Mouse (Mus musculus) megakaryocyte-erythroid progenitor cell, adult 5-6 weeks (primary cell): Measurements from ENCODE around the gene Sema5b. TPM values are rescaled to one million over a fixed set of nuclear protein-coding genes. Genes with fewer than 3 reads are reported as not detected.
"Not testable (repeated sequence)": the region's sequence is repeated elsewhere in the genome, so short reads cannot be mapped to it uniquely, and the experiment has no call there.

ENCODE experiments used
- ATAC-seq: replicated peaks from 2 replicates; pipeline ENCODE4 v1.8.0; 2016; ENCODE audit warnings: mild to moderate bottlenecking, inconsistent platforms; ENCODE audit not compliant: severe bottlenecking, poor library complexity, low FRiP score, low TSS enrichment
- total RNA-seq, 2 experiments: library from RNA; stranded (forward) in 1 of 2; stranded (reverse) in 1 of 2; fragments of 200-1000, 215-1000 nt in 1 of 2; fragments of >200 nt in 1 of 2; fragmentation: Nextera tagmentation in 1 of 2; gene quantifications; 2 replicates each; pipeline ENCODE4 v1.2.3; 2014 to 2017

Gene Sema5b
- total RNA-seq, 2 experiments from 2014 or later = not detected

GRCm38 (mm10) chr16:35545723-35546122 lies 4.8 kb downstream of the Sema5b start:
- no peak for ATAC-seq

GRCm38 (mm10) chr16:35547966-35548365 lies 7.0 kb downstream of the Sema5b start:
- ATAC-seq = no peak

- no peak for ATAC-seq
Measured at GRCm38 (mm10) chr16:35549354-35549753, 8.4 kb downstream of the Sema5b start.

GRCm38 (mm10) chr16:35555596-35556482 lies 14.9 kb downstream of the Sema5b start:
- ATAC-seq = no peak

- no peak for ATAC-seq
Measured at GRCm38 (mm10) chr16:35557038-35557437, 16.1 kb downstream of the Sema5b start.

- ATAC-seq = no peak
Measured at GRCm38 (mm10) chr16:35561541-35561940, 20.6 kb downstream of the Sema5b start.

- ATAC-seq = no peak
Measured at GRCm38 (mm10) chr16:35564246-35564905, 23.4 kb downstream of the Sema5b start.

- not testable (repeated sequence) for ATAC-seq
Measured at GRCm38 (mm10) chr16:35565601-35566000, 24.7 kb downstream of the Sema5b start.

GRCm38 (mm10) chr16:35568225-35568880 lies 27.4 kb downstream of the Sema5b start:
- no peak for ATAC-seq

- ATAC-seq = no peak
Measured at GRCm38 (mm10) chr16:35569347-35569746, 28.4 kb downstream of the Sema5b start.

- no peak for ATAC-seq
Measured at GRCm38 (mm10) chr16:35569758-35570157, 28.8 kb downstream of the Sema5b start.

GRCm38 (mm10) chr16:35570627-35571026 lies 29.7 kb downstream of the Sema5b start:
- ATAC-seq = no peak

GRCm38 (mm10) chr16:35573586-35573985 lies 32.6 kb downstream of the Sema5b start:
- ATAC-seq = no peak

GRCm38 (mm10) chr16:35577181-35577941 lies 36.4 kb downstream of the Sema5b start:
- no peak for ATAC-seq

GRCm38 (mm10) chr16:35581299-35581698 lies 40.4 kb downstream of the Sema5b start:
- ATAC-seq = no peak

GRCm38 (mm10) chr16:35583551-35584080 lies 42.7 kb downstream of the Sema5b start:
- no peak for ATAC-seq

GRCm38 (mm10) chr16:35585126-35585694 lies 44.3 kb downstream of the Sema5b start:
- ATAC-seq = no peak

- no peak for ATAC-seq
Measured at GRCm38 (mm10) chr16:35587046-35587779, 46.3 kb downstream of the Sema5b start.
